Mouse (Mus musculus): ENCODE measurements around the gene Ola1.

DNA sequence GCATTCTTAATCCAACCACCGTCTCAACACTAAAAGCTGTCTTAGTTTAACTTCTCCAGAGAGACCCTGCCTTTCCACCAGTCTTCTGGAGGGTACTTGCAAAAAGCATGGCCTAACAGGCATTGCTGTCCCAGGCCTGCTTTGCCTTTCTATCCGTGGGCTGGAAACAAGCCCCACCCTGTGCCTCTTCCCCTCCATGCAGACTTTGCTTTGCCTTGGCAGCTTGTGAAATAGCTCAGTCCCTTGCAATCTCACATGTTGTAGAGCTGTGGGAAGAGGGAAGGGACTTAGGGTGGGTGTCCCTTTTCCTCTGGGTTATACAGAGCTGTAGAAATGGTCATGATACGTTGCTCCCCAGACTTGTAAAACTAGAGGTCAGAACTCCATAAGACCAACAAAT, 12.4 kb upstream of the Ola1 start:
- TF ChIP-seq POLR2A (IDR thresholded peaks at IDR 0.05; ENCODE audit: control insufficient read depth, low read depth, low read length) (no peak), CTCF (IDR thresholded peaks at IDR 0.05; ENCODE audit: control insufficient read depth, insufficient read depth, insufficient replicate concordance, low read depth, low read length) (no peak)

Measured in testis, adult 2 months (tissue).